Mouse (Mus musculus) cortical plate, adult 2 months (tissue): ENCODE data around the gene Batf.

Source experiments
- CTCF ChIP-seq: fragments of 200-500 bp; IDR thresholded peaks from 2 replicates; pipeline ENCODE4 v1.5.1; 2011; ENCODE audit warnings: mild to moderate bottlenecking, control low read depth, low read length; ENCODE audit not compliant: insufficient read depth; ENCODE audit errors: extremely low read depth
- POLR2A ChIP-seq: fragments of 200-500 bp; IDR thresholded peaks from 2 replicates; pipeline ENCODE4 v1.6.1; 2011; ENCODE audit warnings: mild to moderate bottlenecking, low read length, control low read depth; ENCODE audit not compliant: insufficient read depth; ENCODE audit errors: extremely low read depth

GRCm38 (mm10) chr12:85643735-85644134, 42.7 kb upstream of the Batf start:
- no peak for TF ChIP-seq CTCF
- TF ChIP-seq POLR2A, result no peak
